Mouse (Mus musculus) embryonic facial prominence, embryonic 11.5 days (tissue): Measurements from ENCODE around the gene Mrpl54. TPM values are rescaled to one million over a fixed set of nuclear protein-coding genes. Genes with fewer than 3 reads are reported as not detected.

ENCODE experiments used
- ATAC-seq: fragments of 200-750 bp; cut with Nextera tagmentation; replicated peaks from 2 replicates; pipeline ENCODE4 v1.8.0; 2017; ENCODE audit warnings: low read depth; ENCODE audit not compliant: insufficient number of reproducible peaks, low FRiP score, low TSS enrichment
- DNase-seq: peaks from one replicate; pipeline ENCODE4 v3.0.0-alpha.2; 2015; ENCODE audit warnings: low spot score
- H3K27ac ChIP-seq: fragments of 300-500 bp; sonication (generic); replicated peaks from 2 replicates; pipeline ENCODE4 v1.5.1; 2014; ENCODE audit warnings: mild to moderate bottlenecking, low read depth, low read length, control low read depth
- H3K27me3 ChIP-seq: fragments of 300-500 bp; sonication (generic); 2 replicates; pipeline ENCODE4 v1.6.1; 2014; ENCODE audit warnings: mild to moderate bottlenecking, low read length, moderate library complexity, mixed read lengths; ENCODE audit not compliant: control insufficient read depth, insufficient read depth
- H3K36me3 ChIP-seq: fragments of 300-500 bp; sonication (generic); replicated peaks from 2 replicates; pipeline ENCODE4 v1.6.1; 2014; ENCODE audit warnings: low read depth, mild to moderate bottlenecking, low read length, moderate library complexity, mixed read lengths; ENCODE audit not compliant: control insufficient read depth, insufficient read depth
- H3K4me1 ChIP-seq: fragments of 300-500 bp; sonication (generic); 2 replicates; pipeline ENCODE4 v1.6.1; 2014; ENCODE audit warnings: low read length, mixed read lengths; ENCODE audit not compliant: control insufficient read depth, insufficient read depth
- H3K4me2 ChIP-seq: fragments of 300-500 bp; sonication (generic); 2 replicates; pipeline ENCODE4 v1.6.1; 2014; ENCODE audit warnings: low read depth, mild to moderate bottlenecking, control low read depth, low read length, moderate library complexity
- H3K4me3 ChIP-seq: fragments of 300-500 bp; sonication (generic); 2 replicates; pipeline ENCODE4 v1.5.1; 2014; ENCODE audit warnings: low read depth, low read length, control low read depth
- H3K9ac ChIP-seq: fragments of 300-500 bp; sonication (generic); replicated peaks from 2 replicates; pipeline ENCODE4 v1.6.1; 2014; ENCODE audit warnings: mild to moderate bottlenecking, control low read depth, low read length
- H3K9me3 ChIP-seq: fragments of 300-500 bp; sonication (generic); replicated peaks from 2 replicates; pipeline ENCODE4 v1.6.1; 2016; ENCODE audit warnings: mild to moderate bottlenecking, low read length, inconsistent platforms, mixed read lengths; ENCODE audit not compliant: control insufficient read depth
- WGBS: fragments of 180-500 bp; shearing (Covaris S2); extraction: QIAGEN DNeasy Blood & Tissue Kit; methylation state at CpG from one replicate; pipeline ENCODE4 v1.1.7; 2014; 5-methylcytosine and 5-hydroxymethylcytosine counted together
- polyA plus RNA-seq: library from polyadenylated mRNA; unstranded; fragments of >200 nt; fragmentation: Nextera tagmentation; extraction: Ambion mirVana; gene quantifications from 2 replicates; pipeline ENCODE4 v1.2.1, GENCODE M21; 2014

The Mrpl54 gene
- polyA plus RNA-seq, 1 experiment from 2014 or later = 203 TPM

- H3K4me1 ChIP-seq = no peaks in the 10 kb centered on the region
- H3K27me3 ChIP-seq = no peaks in the 10 kb centered on the region
- H3K9me3 ChIP-seq = no peaks in the 10 kb centered on the region
- no peak overlapping the region for H3K4me2 ChIP-seq
- 95% methylated on average over 14 of the region's 14 CpGs for WGBS
- DNase-seq (no peak), ATAC-seq (no peak)
- H3K9ac ChIP-seq = no peak overlapping the region
- no peak overlapping the region for H3K4me3 ChIP-seq
- peaks cover 19% of the 10 kb centered on the region for H3K36me3 ChIP-seq
- no peak overlapping the region for H3K27ac ChIP-seq
These were observed 38.9 kb upstream of the Mrpl54 start for GRCm38 (mm10) chr10:81305663-81306062.

GRCm38 (mm10) chr10:81304597-81305238 is 38.0 kb upstream of the Mrpl54 start:
- H3K4me3 ChIP-seq = no peak overlapping the region
- H3K4me1 ChIP-seq = no peaks in the 10 kb centered on the region
- H3K9ac ChIP-seq = no peak overlapping the region
- H3K27ac ChIP-seq = no peak overlapping the region
- ATAC-seq (no peak), DNase-seq (peak; percentile 65)
- H3K36me3 ChIP-seq = peaks cover 15% of the 10 kb centered on the region
- H3K9me3 ChIP-seq = no peaks in the 10 kb centered on the region
- H3K4me2 ChIP-seq = no peak overlapping the region
- no peaks in the 10 kb centered on the region for H3K27me3 ChIP-seq
- whole genome bisulfite sequencing = 24% methylated on average over 6 of the region's 9 CpGs

GRCm38 (mm10) chr10:81303761-81304160 is 37.0 kb upstream of the Mrpl54 start:
- 0 out of 2 replicates have a peak overlapping the region, but pooled peaks have one; percentile 10 for H3K9ac ChIP-seq
- 74% methylated on average over 7 of the region's 7 CpGs for WGBS
- ATAC-seq (no peak), DNase-seq (no peak)
- H3K27me3 ChIP-seq = no peaks in the 10 kb centered on the region
- H3K27ac ChIP-seq = no peak overlapping the region
- no peaks in the 10 kb centered on the region for H3K4me1 ChIP-seq
- H3K4me3 ChIP-seq = no peak overlapping the region
- H3K36me3 ChIP-seq = peaks cover 15% of the 10 kb centered on the region
- no peak overlapping the region for H3K4me2 ChIP-seq
- H3K9me3 ChIP-seq = no peaks in the 10 kb centered on the region

GRCm38 (mm10) chr10:81303258-81303657 is 36.5 kb upstream of the Mrpl54 start:
- WGBS = 83% methylated on average over 10 of the region's 10 CpGs
- Histone ChIP-seq H3K9me3 (no peaks in the 10 kb centered on the region), H3K27ac (no peak overlapping the region), H3K4me1 (no peaks in the 10 kb centered on the region), H3K9ac (no peak overlapping the region), H3K4me2 (no peak overlapping the region), H3K27me3 (no peaks in the 10 kb centered on the region), H3K4me3 (no peak overlapping the region), H3K36me3 (peaks cover 13% of the 10 kb centered on the region)
- DNase-seq = no peak
- no peak for ATAC-seq

DNA sequence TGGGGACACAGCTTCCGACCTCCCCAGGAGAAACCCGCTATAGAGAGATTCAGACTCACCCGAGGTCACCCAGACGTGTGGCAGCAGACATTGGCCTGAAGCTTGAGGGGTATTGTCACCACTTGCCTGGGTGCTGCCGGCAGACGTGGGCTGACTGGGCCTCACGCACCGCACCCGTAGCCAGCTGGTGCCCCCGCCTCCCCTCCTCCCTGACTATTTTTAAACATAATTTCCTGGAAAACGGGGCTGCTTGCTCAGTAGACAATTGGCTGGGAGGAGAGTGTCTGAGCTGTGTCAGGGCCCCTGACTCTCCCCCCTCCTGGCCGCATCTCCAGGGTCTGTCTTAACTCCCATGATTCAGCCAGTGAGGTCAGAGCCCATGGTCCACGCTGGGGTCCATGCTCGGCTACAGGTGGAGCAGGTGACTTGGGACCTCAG is 36.1 kb upstream of the Mrpl54 start:
- no peak overlapping the region for H3K4me3 ChIP-seq
- H3K9me3 ChIP-seq = no peaks in the 10 kb centered on the region
- no peak overlapping the region for H3K9ac ChIP-seq
- H3K4me2 ChIP-seq = peak overlapping the region; percentile 7; the same call in 1 of the 2 replicates
- ATAC-seq (no peak), DNase-seq (no peak)
- peaks cover 9% of the 10 kb centered on the region for H3K36me3 ChIP-seq
- no peaks in the 10 kb centered on the region for H3K4me1 ChIP-seq
- no peaks in the 10 kb centered on the region for H3K27me3 ChIP-seq
- H3K27ac ChIP-seq = no peak overlapping the region
- WGBS = 74% methylated on average over 14 of the region's 14 CpGs

GRCm38 (mm10) chr10:81302288-81302687 is 35.6 kb upstream of the Mrpl54 start:
- no peak overlapping the region for H3K4me3 ChIP-seq
- H3K4me2 ChIP-seq = no peak overlapping the region
- H3K27me3 ChIP-seq = no peaks in the 10 kb centered on the region
- H3K27ac ChIP-seq = no peak overlapping the region
- H3K9ac ChIP-seq = no peak overlapping the region
- DNase-seq = no peak
- WGBS = 79% methylated on average over 4 of the region's 4 CpGs
- no peaks in the 10 kb centered on the region for H3K9me3 ChIP-seq
- peaks cover 4% of the 10 kb centered on the region for H3K36me3 ChIP-seq
- no peak for ATAC-seq
- no peaks in the 10 kb centered on the region for H3K4me1 ChIP-seq

- WGBS = 79% methylated on average over 9 of the region's 9 CpGs
- Histone ChIP-seq H3K4me1 (no peaks in the 10 kb centered on the region), H3K9me3 (no peaks in the 10 kb centered on the region), H3K27me3 (no peaks in the 10 kb centered on the region), H3K27ac (no peak overlapping the region), H3K36me3 (peaks cover 1% of the 10 kb centered on the region), H3K4me2 (no peak overlapping the region), H3K4me3 (no peak overlapping the region), H3K9ac (no peak overlapping the region)
- DNase-seq (no peak), ATAC-seq (no peak)
These were observed 34.6 kb upstream of the Mrpl54 start for GRCm38 (mm10) chr10:81301321-81301720.

- no peak overlapping the region for H3K4me3 ChIP-seq
- no peak for ATAC-seq
- no peak overlapping the region for H3K9ac ChIP-seq
- no peaks in the 10 kb centered on the region for H3K27me3 ChIP-seq
- H3K4me1 ChIP-seq = no peaks in the 10 kb centered on the region
- no peaks in the 10 kb centered on the region for H3K9me3 ChIP-seq
- 80% methylated on average over 9 of the region's 9 CpGs for WGBS
- H3K36me3 ChIP-seq = no peaks in the 10 kb centered on the region
- no peak for DNase-seq
- no peak overlapping the region for H3K4me2 ChIP-seq
- no peak overlapping the region for H3K27ac ChIP-seq
These were observed 33.7 kb upstream of the Mrpl54 start for GRCm38 (mm10) chr10:81300352-81300907.
